Mouse (Mus musculus) heart, postnatal 0 days (tissue): Measurements from ENCODE around the gene Map7. TPM values are rescaled to one million over a fixed set of nuclear protein-coding genes. Genes with fewer than 3 reads are reported as not detected.

ENCODE experiments used
- ATAC-seq: fragments of 200-750 bp; cut with Nextera tagmentation; 2 replicates; pipeline ENCODE4 v1.8.0; 2017; ENCODE audit warnings: low read depth, moderate number of reproducible peaks, moderate library complexity; ENCODE audit not compliant: insufficient read depth
- DNase-seq: peaks from one replicate; pipeline ENCODE4 v3.0.0-alpha.2; 2016; ENCODE audit warnings: low spot score
- H3K27ac ChIP-seq: fragments of 300-500 bp; sonication (generic); 2 replicates; pipeline ENCODE4 v1.5.1; 2014; ENCODE audit warnings: low read depth, mild to moderate bottlenecking
- H3K27me3 ChIP-seq: fragments of 300-500 bp; sonication (generic); 2 replicates; pipeline ENCODE4 v1.6.1; 2014; ENCODE audit warnings: low read length, mixed read lengths; ENCODE audit not compliant: control insufficient read depth, insufficient read depth
- H3K36me3 ChIP-seq: fragments of 300-500 bp; sonication (generic); replicated peaks from 2 replicates; pipeline ENCODE4 v1.6.1; 2014; ENCODE audit warnings: low read length, mixed read lengths; ENCODE audit not compliant: control insufficient read depth, insufficient read depth
- H3K4me1 ChIP-seq: fragments of 300-500 bp; sonication (generic); 2 replicates; pipeline ENCODE4 v1.6.1; 2014; ENCODE audit warnings: antibody characterized with exemption; ENCODE audit not compliant: control insufficient read depth, insufficient read depth
- H3K4me2 ChIP-seq: fragments of 300-500 bp; sonication (generic); 2 replicates; pipeline ENCODE4 v1.6.1; 2014; ENCODE audit warnings: low read depth, mild to moderate bottlenecking, low read length, moderate library complexity
- H3K4me3 ChIP-seq: fragments of 300-500 bp; sonication (generic); 2 replicates; pipeline ENCODE4 v1.5.1; 2014; ENCODE audit warnings: low read depth, low read length
- H3K9ac ChIP-seq: fragments of 300-500 bp; sonication (generic); replicated peaks from 2 replicates; pipeline ENCODE4 v1.6.1; 2014; ENCODE audit warnings: low read depth, low read length, mixed read lengths
- H3K9me3 ChIP-seq: fragments of 300-500 bp; sonication (generic); replicated peaks from 2 replicates; pipeline ENCODE4 v1.6.1; 2016; ENCODE audit warnings: low read length; ENCODE audit not compliant: control insufficient read depth
- CTCF ChIP-seq: IDR thresholded peaks from 2 replicates; pipeline ENCODE4 v1.5.1; 2016; ENCODE audit warnings: antibody characterized with exemption, control low read depth, low read depth
- EP300 ChIP-seq: IDR thresholded peaks from 2 replicates; pipeline ENCODE4 v1.6.1; 2016; ENCODE audit warnings: antibody characterized with exemption, low read depth
- whole genome bisulfite sequencing: fragments of 180-500 bp; shearing (Covaris S2); extraction: QIAGEN DNeasy Blood & Tissue Kit; methylation state at CpG from one replicate; pipeline ENCODE4 v1.1.7; 2014; 5-methylcytosine and 5-hydroxymethylcytosine counted together
- polyA plus RNA-seq: library from polyadenylated mRNA; unstranded; fragments of >200 nt; fragmentation: Nextera tagmentation; extraction: Ambion mirVana; gene quantifications from 2 replicates; pipeline ENCODE4 v1.2.1, GENCODE M21; 2015
- total RNA-seq: library from RNA; depleted of rRNA; stranded (reverse); fragments of >200 nt; gene quantifications from 2 replicates; pipeline ENCODE4 v1.2.3, GENCODE M21; 2014; ENCODE audit warnings: low replicate concordance

The Map7 gene
- total and polyA plus RNA-seq, 2 experiments from 2014 or later = 5.9 to 7.5 TPM

GRCm38 (mm10) chr10:20218866-20219265 lies 70.6 kb downstream of the Map7 start:
- ATAC-seq = no peak
- Histone ChIP-seq H3K4me3 (no peak overlapping the region), H3K4me2 (no peak overlapping the region), H3K27ac (no peak overlapping the region), H3K36me3 (no peaks in the 10 kb centered on the region), H3K9me3 (no peaks in the 10 kb centered on the region), H3K4me1 (peaks cover 8% of the 10 kb centered on the region; the same call in 1 of the 2 replicates), H3K9ac (no peak overlapping the region), H3K27me3 (no peaks in the 10 kb centered on the region)
- DNase-seq = no peak
- no peak for TF ChIP-seq EP300
- TF ChIP-seq CTCF = no peak
- WGBS = 84% methylated on average over 4 of the region's 4 CpGs

- ATAC-seq = no peak
- Histone ChIP-seq H3K9ac (no peak overlapping the region), H3K27ac (no peak overlapping the region), H3K4me3 (no peak overlapping the region), H3K27me3 (no peaks in the 10 kb centered on the region), H3K4me2 (no peak overlapping the region), H3K4me1 (peaks cover 8% of the 10 kb centered on the region; the same call in 1 of the 2 replicates), H3K36me3 (no peaks in the 10 kb centered on the region), H3K9me3 (no peaks in the 10 kb centered on the region)
- WGBS = 51% methylated on average over 8 of the region's 8 CpGs
- DNase-seq = no peak
- TF ChIP-seq EP300 (no peak), CTCF (no peak)
These were observed 71.3 kb downstream of the Map7 start for GRCm38 (mm10) chr10:20219538-20219937.

- 43% methylated on average over 10 of the region's 10 CpGs for WGBS
- no peak overlapping the region for H3K27ac ChIP-seq
- H3K4me2 ChIP-seq = no peak overlapping the region
- no peak overlapping the region for H3K4me3 ChIP-seq
- DNase-seq = no peak
- no peaks in the 10 kb centered on the region for H3K27me3 ChIP-seq
- H3K9ac ChIP-seq = no peak overlapping the region
- no peak for TF ChIP-seq EP300
- TF ChIP-seq CTCF = no peak
- H3K4me1 ChIP-seq = peaks cover 8% of the 10 kb centered on the region; the same call in 1 of the 2 replicates
- no peak; the same call in 1 of the 2 replicates for ATAC-seq
- no peaks in the 10 kb centered on the region for H3K9me3 ChIP-seq
- H3K36me3 ChIP-seq = no peaks in the 10 kb centered on the region
These were observed 72.3 kb downstream of the Map7 start for GRCm38 (mm10) chr10:20220443-20221071.

- Histone ChIP-seq H3K4me3 (no peak overlapping the region), H3K9ac (no peak overlapping the region), H3K27me3 (no peaks in the 10 kb centered on the region), H3K9me3 (no peaks in the 10 kb centered on the region), H3K4me1 (peaks cover 8% of the 10 kb centered on the region; the same call in 1 of the 2 replicates), H3K36me3 (no peaks in the 10 kb centered on the region), H3K27ac (no peak overlapping the region), H3K4me2 (no peak overlapping the region)
- TF ChIP-seq CTCF (no peak), EP300 (no peak)
- DNase-seq (no peak), ATAC-seq (no peak)
- 80% methylated on average over 4 of the region's 4 CpGs for WGBS
These were observed 73.7 kb downstream of the Map7 start for GRCm38 (mm10) chr10:20222011-20222410.

GRCm38 (mm10) chr10:20226728-20227127 lies 78.5 kb downstream of the Map7 start:
- Histone ChIP-seq H3K4me3 (no peak overlapping the region), H3K27ac (no peak overlapping the region), H3K4me1 (peaks cover 4% of the 10 kb centered on the region; the same call in 1 of the 2 replicates), H3K36me3 (no peaks in the 10 kb centered on the region), H3K9me3 (no peaks in the 10 kb centered on the region), H3K27me3 (no peaks in the 10 kb centered on the region), H3K9ac (no peak overlapping the region), H3K4me2 (no peak overlapping the region)
- ATAC-seq (no peak), DNase-seq (no peak)
- TF ChIP-seq CTCF (no peak), EP300 (no peak)
- 37% methylated on average over 4 of the region's 4 CpGs for WGBS

GRCm38 (mm10) chr10:20230026-20230425 lies 81.8 kb downstream of the Map7 start:
- no peak for TF ChIP-seq EP300
- no peak overlapping the region for H3K4me3 ChIP-seq
- 0 out of 2 replicates have a peak, but pooled peaks cover 3% of the 10 kb centered on the region for H3K36me3 ChIP-seq
- H3K9me3 ChIP-seq = no peaks in the 10 kb centered on the region
- H3K27me3 ChIP-seq = no peaks in the 10 kb centered on the region
- no peak for DNase-seq
- H3K4me1 ChIP-seq = peaks cover 4% of the 10 kb centered on the region; the same call in 1 of the 2 replicates
- H3K9ac ChIP-seq = no peak overlapping the region
- 81% methylated on average over 5 of the region's 5 CpGs for WGBS
- H3K27ac ChIP-seq = no peak overlapping the region
- ATAC-seq = no peak
- no peak overlapping the region for H3K4me2 ChIP-seq
